Mouse (Mus musculus): ENCODE measurements around the gene Olfr921. TPM values are rescaled to one million over a fixed set of nuclear protein-coding genes. Genes with fewer than 3 reads are reported as not detected.

The Olfr921 gene
- polyA plus RNA-seq, 1 experiment from 2014 or later = not detected

GRCm38 (mm10) chr9:38815458-38815986 is 42.7 kb downstream of the Olfr921 start:
- ATAC-seq (ENCODE audit: insufficient number of reproducible peaks, low FRiP score, low TSS enrichment, low read depth) (no peak), DNase-seq (ENCODE audit: low spot score) (no peak)
- H3K4me2 ChIP-seq (ENCODE audit: low read depth, severe bottlenecking) = no peak overlapping the region
- 86% methylated on average over 1 of the region's 1 CpGs for WGBS
- H3K4me1 ChIP-seq (ENCODE audit: control insufficient read depth, insufficient read depth, low read length) = no peaks in the 10 kb centered on the region
- no peaks in the 10 kb centered on the region for H3K27me3 ChIP-seq (ENCODE audit: control insufficient read depth, insufficient read depth, low read length)
- H3K9me3 ChIP-seq (ENCODE audit: control insufficient read depth, low read length) = no peaks in the 10 kb centered on the region
- no peak overlapping the region for H3K9ac ChIP-seq (ENCODE audit: low read length)
- H3K36me3 ChIP-seq (ENCODE audit: control insufficient read depth, insufficient read depth, low read length) = no peaks in the 10 kb centered on the region
- no peak overlapping the region for H3K4me3 ChIP-seq (ENCODE audit: low read depth, low read length)
- H3K27ac ChIP-seq (replicated peaks; ENCODE audit: low read depth, low read length) = no peak overlapping the region

- DNase-seq (ENCODE audit: low spot score) (no peak), ATAC-seq (ENCODE audit: insufficient number of reproducible peaks, low FRiP score, low TSS enrichment, low read depth) (no peak)
- Histone ChIP-seq H3K27me3 (ENCODE audit: control insufficient read depth, insufficient read depth, low read length) (no peaks in the 10 kb centered on the region), H3K27ac (replicated peaks; ENCODE audit: low read depth, low read length) (no peak within 1 kb of the TSS), H3K9ac (ENCODE audit: low read length) (no peak within 1 kb of the TSS), H3K4me3 (ENCODE audit: low read depth, low read length) (no peak within 1 kb of the TSS), H3K4me1 (ENCODE audit: control insufficient read depth, insufficient read depth, low read length) (no peaks in the 10 kb centered on the region), H3K36me3 (ENCODE audit: control insufficient read depth, insufficient read depth, low read length) (no peaks in the 10 kb centered on the region), H3K4me2 (ENCODE audit: low read depth, severe bottlenecking) (no peak within 1 kb of the TSS), H3K9me3 (ENCODE audit: control insufficient read depth, low read length) (no peaks in the 10 kb centered on the region)
- 89% methylated on average over 1 of the region's 1 CpGs for WGBS
These were observed 53.4 kb downstream of the Olfr921 start, which contains the start of gene Olfr923 for GRCm38 (mm10) chr9:38826245-38826644. Gene Olfr923, plus strand, starts transcription at chr9:38826545.

Other genes starting within 250 kb of the Olfr921 start
- not detected in 2 replicates for gene Olfr910, start 235.2 kb upstream of the Olfr921 start, polyA plus RNA-seq (2014; fragmentation: Nextera tagmentation; extraction: Ambion mirVana)
- gene Olfr912, start 192.9 kb upstream of the Olfr921 start, polyA plus RNA-seq (2014; fragmentation: Nextera tagmentation; extraction: Ambion mirVana) = not detected in 2 replicates
- gene Olfr913, start 180.3 kb upstream of the Olfr921 start, polyA plus RNA-seq (2014; fragmentation: Nextera tagmentation; extraction: Ambion mirVana) = not detected in 2 replicates
- gene Olfr914, start 168.0 kb upstream of the Olfr921 start, polyA plus RNA-seq (2014; fragmentation: Nextera tagmentation; extraction: Ambion mirVana) = not detected in 2 replicates
- gene Olfr916, start 113.2 kb upstream of the Olfr921 start, polyA plus RNA-seq (2014; fragmentation: Nextera tagmentation; extraction: Ambion mirVana) = not detected in 2 replicates
- not detected in 2 replicates for gene Olfr917, start 107.2 kb upstream of the Olfr921 start, polyA plus RNA-seq (2014; fragmentation: Nextera tagmentation; extraction: Ambion mirVana)
- gene Olfr918, start 98.5 kb upstream of the Olfr921 start, polyA plus RNA-seq (2014; fragmentation: Nextera tagmentation; extraction: Ambion mirVana) = not detected in 2 replicates
- not detected in 2 replicates for gene Olfr919, start 69.4 kb upstream of the Olfr921 start, polyA plus RNA-seq (2014; fragmentation: Nextera tagmentation; extraction: Ambion mirVana)
- gene Vwa5a, start 54.8 kb upstream of the Olfr921 start, polyA plus RNA-seq (2014; fragmentation: Nextera tagmentation; extraction: Ambion mirVana) = 10.2 and 11.9 TPM in 2 replicates
- gene Olfr920, start 20.8 kb upstream of the Olfr921 start, polyA plus RNA-seq (2014; fragmentation: Nextera tagmentation; extraction: Ambion mirVana) = 0.03 TPM in 1 of 2 replicates, not detected in the other
- gene Olfr922, start 41.5 kb downstream of the Olfr921 start, polyA plus RNA-seq (2014; fragmentation: Nextera tagmentation; extraction: Ambion mirVana) = not detected in 2 replicates
- not detected in 2 replicates for gene Olfr923, start 53.5 kb downstream of the Olfr921 start, polyA plus RNA-seq (2014; fragmentation: Nextera tagmentation; extraction: Ambion mirVana)
- not detected in 2 replicates for gene Olfr924, start 71.4 kb downstream of the Olfr921 start, polyA plus RNA-seq (2014; fragmentation: Nextera tagmentation; extraction: Ambion mirVana)
- gene Olfr26, start 82.0 kb downstream of the Olfr921 start, polyA plus RNA-seq (2014; fragmentation: Nextera tagmentation; extraction: Ambion mirVana) = not detected in 2 replicates
- gene Olfr926, start 104.1 kb downstream of the Olfr921 start, polyA plus RNA-seq (2014; fragmentation: Nextera tagmentation; extraction: Ambion mirVana) = not detected in 2 replicates
- gene Olfr930, start 156.7 kb downstream of the Olfr921 start, polyA plus RNA-seq (2014; fragmentation: Nextera tagmentation; extraction: Ambion mirVana) = not detected in 2 replicates
- gene Olfr933, start 199.2 kb downstream of the Olfr921 start, polyA plus RNA-seq (2014; fragmentation: Nextera tagmentation; extraction: Ambion mirVana) = not detected in 2 replicates
- gene Olfr934, start 215.2 kb downstream of the Olfr921 start, polyA plus RNA-seq (2014; fragmentation: Nextera tagmentation; extraction: Ambion mirVana) = not detected in 2 replicates
- not detected in 2 replicates for gene Olfr935, start 226.6 kb downstream of the Olfr921 start, polyA plus RNA-seq (2014; fragmentation: Nextera tagmentation; extraction: Ambion mirVana)